Mouse (Mus musculus): ENCODE results near the gene Crim1.

DNA sequence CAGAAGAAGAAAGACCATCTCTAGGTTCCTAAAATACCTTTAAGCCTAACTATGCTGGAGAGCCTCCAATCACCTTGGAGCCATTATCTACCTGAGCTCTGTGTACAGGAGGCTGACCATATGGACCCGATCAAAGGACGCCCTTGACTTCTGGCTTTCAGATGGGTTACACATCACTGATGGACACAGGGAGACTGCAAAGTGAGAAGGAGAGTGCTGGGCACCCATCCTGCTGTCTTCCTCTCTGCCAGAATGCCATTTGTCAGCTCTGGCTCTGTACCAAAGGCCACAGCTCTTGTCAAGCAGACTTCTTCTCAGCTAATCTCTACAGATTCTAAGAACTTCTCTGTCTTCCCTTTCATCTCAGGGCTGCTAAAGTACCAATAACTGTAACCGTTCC lies 205.3 kb downstream of the Crim1 start:
- TF ChIP-seq GATA1 (IDR thresholded peaks at IDR 0.05; ENCODE audit: low read length) = no peak
- no peak for TF ChIP-seq TAL1 (IDR thresholded peaks at IDR 0.05; ENCODE audit: low read length)

Measured in erythroblast, embryonic 14.5 days (primary cell).